Mouse (Mus musculus): ENCODE measurements at regions not wholly inside any gene's neighbourhood (a gene's known extent, or its start where the extent isn't known, plus 50 kb on each side); places are given as distances from the start of the nearest gene placed in this dataset.

DNA sequence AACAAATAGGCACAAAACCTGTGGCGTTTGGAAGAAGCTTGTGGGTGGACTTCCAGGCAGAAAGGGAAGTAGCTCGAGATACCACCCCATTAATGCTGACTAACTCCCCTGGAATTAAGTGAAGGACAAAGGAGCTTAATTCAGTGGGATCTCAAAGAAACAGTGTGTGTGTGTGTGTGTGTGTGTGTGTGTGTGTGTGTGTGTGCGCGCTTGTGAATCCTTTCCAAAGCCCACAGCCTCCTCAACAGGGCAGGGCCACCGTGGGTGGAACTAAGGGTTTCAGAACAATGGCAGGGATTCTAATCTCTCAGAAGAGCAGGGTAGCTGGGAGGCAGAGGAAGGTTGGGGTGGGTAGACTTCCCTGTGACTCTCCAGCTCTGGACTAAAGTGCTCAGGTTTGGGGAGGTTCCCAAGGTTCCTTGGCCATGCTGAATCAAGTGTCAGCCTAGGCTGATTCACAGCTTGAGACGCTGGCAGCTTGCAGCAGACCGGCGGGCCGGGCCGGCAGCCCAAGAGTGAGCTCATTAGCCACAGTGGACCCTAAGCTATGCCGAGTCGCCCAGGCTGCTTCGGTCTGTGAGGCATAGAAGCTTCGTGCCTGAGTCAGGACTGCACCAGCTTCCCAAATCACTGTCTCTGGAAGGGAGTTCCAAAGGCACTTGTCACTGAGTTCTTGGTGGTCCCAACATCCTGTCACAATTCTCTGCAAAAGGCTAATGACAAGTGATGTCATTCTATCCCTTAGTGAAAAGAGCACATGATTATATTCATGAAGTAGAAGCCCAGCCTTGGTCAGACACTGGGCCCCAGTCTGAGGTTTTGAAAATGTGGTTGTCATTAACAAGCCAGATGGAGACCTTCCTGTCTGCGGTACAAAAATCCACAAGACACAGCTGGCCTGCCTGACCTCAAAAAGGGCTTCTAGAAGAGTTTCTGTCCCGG is 59.6 kb upstream of the Arntl start:
- no peak for ATAC-seq (replicated peaks; ENCODE audit: insufficient number of reproducible peaks, low FRiP score, low TSS enrichment, poor library complexity, severe bottlenecking)

DNA sequence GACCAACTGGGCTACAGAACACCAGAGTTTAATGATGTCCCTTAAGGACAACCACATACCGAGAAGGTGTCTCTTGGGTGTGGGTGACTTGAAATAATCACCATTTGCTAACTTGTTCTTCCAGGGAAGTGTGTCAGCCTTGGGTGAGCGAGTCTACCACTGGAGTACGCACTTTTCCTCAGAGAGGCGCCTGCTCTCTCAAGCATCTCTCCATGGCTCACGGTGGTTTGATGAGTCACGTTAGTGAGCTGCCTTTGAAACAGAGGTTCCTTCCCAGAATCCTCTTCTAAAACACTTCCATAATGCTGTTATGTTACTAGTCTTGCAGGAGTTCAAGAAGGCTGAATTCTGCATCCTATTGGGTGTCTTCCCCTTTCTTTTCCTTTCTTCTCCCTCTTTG is 58.6 kb upstream of the Arntl start:
- ATAC-seq (replicated peaks; ENCODE audit: insufficient number of reproducible peaks, low FRiP score, low TSS enrichment, poor library complexity, severe bottlenecking), result no peak

DNA sequence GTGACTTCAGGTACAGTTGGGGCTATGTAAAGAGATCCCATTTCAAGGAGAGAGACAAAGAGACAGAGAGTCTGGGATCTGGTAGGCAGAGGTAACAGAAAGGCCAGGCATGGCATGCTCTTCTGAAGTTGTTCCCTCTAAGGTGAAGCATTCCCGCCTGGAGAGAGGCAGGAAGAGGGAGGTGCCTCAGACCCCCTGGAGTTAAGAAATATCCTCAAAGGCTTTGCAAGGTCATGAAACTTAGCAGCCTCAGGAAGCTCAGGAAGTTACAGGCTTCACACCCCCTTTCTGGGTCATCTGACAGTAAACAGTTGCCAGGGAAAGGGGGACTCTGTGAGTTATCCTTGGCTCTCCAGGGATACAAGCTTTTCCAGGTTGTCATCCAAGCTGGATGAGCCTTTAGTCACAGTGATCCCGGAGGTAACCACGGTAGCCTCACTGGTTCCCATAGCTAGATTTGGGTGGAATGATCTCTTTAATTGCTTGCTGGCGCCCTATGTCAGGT is 57.2 kb upstream of the Arntl start:
- no peak for ATAC-seq (replicated peaks; ENCODE audit: insufficient number of reproducible peaks, low FRiP score, low TSS enrichment, poor library complexity, severe bottlenecking)

DNA sequence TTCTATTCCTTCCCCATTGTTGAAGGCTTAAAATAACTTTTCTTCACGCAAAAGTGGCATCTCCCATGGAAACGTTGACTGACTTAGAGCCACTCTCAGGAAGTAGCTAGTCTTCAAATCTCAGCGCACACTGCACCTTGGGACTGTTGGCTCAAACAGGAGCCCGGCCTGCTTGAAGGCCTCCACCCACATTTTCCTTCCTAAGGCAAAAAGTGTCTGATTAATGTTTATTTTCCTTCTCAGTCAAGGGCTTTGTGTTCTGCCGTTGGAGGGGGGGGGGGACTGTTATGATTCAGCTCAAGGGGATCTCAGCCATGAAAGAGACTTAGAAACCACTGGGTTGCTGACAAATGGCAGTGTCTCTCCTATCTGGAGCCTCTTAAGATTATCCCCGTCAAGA is 56.5 kb upstream of the Arntl start:
- no peak for ATAC-seq (replicated peaks; ENCODE audit: insufficient number of reproducible peaks, low FRiP score, low TSS enrichment, poor library complexity, severe bottlenecking)

DNA sequence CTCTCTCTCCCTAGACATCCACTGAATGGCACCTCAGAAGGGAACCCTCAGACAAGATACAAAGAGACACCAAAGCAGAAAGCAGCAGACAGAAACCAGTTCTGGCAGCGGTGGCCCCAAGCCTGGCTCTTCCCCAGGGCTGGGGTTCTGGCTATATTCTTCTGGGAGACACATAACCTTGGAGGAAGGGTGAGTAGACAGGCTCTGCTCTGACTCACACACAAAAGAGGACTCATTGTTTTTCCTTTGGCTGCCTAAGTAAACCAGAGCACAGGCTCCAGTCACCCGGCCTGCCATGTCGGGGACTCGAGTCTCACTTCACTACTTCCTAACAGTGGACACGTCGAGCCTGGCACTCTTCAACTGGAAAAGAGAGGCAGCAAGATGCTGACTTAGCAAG is 55.8 kb upstream of the Arntl start:
- ATAC-seq (replicated peaks; ENCODE audit: insufficient number of reproducible peaks, low FRiP score, low TSS enrichment, poor library complexity, severe bottlenecking), result no peak

DNA sequence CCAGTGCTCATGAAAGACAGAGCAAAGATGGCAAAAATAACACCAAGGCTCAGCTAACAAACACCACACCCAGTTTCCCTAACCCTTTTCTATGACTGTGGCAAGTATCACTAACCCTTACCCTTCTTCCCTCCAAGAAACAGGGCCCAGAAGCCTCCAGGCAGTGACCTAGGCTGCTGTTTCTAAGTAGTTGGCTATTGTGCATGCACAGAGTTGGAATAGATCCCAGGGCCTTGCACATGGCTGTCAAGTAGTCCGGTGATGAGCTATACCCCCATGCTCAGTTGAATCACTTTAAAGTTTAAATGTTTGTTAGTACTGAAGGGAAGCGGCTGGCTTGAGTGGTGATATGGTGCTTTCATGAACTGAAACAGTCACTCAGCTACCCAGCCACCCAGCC is 53.9 kb upstream of the Arntl start:
- no peak for ATAC-seq (replicated peaks; ENCODE audit: insufficient number of reproducible peaks, low FRiP score, low TSS enrichment, poor library complexity, severe bottlenecking)

DNA sequence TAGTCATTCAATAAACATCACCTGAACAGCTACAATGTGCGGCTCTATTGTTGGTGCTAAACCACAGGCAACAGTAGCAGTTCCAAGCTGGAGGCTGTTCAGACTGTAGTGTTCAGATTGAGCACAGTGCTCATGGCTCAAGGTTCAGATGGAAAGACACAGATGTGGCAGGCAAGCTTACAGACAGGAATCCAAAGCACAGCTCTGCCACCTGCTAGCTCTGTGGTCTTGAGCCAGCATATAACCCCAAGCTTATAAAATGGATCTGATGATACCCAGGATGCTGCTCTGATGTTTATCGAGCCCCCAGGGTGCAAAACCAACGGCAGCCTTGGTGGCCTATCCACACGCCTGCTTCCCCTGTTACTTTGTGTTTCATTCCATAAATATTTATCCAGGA is 53.2 kb upstream of the Arntl start:
- no peak for ATAC-seq (replicated peaks; ENCODE audit: insufficient number of reproducible peaks, low FRiP score, low TSS enrichment, poor library complexity, severe bottlenecking)

DNA sequence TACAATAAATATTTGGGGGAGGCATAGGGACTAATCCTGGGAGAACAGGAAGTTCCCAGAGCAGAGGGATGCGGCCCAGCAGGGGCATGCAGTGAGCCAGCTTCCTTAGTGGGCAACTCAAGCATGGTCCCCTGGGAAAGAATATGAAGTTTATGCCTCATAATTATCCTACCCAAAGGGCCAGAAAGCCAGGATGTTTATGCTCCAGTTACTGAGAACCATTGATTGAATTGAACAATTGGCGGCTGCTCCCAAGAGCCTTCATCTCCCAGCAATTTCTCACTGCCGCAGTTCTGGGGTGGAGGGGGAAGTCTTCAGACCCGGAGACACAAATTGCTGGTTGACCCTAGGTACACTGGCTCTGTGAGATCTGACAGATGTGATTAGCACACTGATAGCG is 50.9 kb upstream of the Arntl start:
- ATAC-seq (replicated peaks; ENCODE audit: insufficient number of reproducible peaks, low FRiP score, low TSS enrichment, poor library complexity, severe bottlenecking), result no peak

DNA sequence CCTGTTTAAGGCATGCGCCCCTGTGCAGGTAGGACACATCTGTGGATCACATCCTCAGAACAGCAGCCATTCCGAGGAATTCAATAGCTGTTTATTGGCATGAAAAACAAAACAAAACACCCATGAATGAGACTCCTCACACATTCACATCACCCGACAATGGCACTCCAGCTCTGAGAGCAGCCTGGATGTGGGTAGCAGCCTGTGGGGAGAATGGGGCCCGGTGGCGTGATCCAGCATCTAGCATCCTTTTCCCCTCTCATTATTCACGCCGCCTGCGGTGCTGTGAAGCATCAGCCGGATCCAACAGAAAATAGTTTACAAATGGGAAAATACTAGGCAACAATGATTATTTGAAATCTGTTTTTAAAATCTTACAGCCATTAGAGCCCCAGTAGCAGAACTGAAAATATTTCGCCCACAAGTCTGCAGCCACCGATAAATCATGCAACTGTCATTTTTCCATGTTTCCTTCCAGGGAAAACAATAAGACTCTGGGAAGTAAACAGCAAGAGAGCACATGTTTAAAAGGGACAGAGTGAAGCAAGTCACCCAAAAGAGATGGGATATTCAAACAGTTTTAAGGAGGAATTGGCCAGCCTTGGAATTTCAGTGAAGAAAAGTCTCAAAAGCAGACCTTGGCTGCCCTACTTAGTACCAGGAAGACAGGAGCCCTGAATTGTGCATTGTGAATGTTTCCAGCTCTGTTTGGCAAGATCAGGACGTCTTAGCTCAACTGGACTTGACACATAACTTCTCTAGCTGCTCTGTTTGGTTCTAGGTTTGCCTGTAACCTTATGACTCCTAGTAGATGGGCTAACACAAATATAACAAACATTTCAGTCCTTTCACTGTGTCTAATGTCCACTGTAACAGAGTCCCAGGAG is 50.2 kb upstream of the Arntl start:
- ATAC-seq (replicated peaks; ENCODE audit: insufficient number of reproducible peaks, low FRiP score, low TSS enrichment, poor library complexity, severe bottlenecking), result no peak
